1 mouse cellular context compared by ENCODE assay signal in genomic region chr11:49888469-49888868, GRCm38 (mm10).
TF ChIP-seq lines count a peak whose summit lies in the region.

No protein-coding gene starts in this region.

TF ChIP-seq in CH12.LX, 34 proteins besides CTCF, POLR2A, EP300 and RAD21 (continued from another document):
- TF ChIP-seq MAX (IDR thresholded peaks at IDR 0.05; ENCODE audit: low read length) = peak; percentile 26; the same call in 1 of the 2 replicates
- peak; percentile 54 for TF ChIP-seq MEF2A (IDR thresholded peaks at IDR 0.05; ENCODE audit: borderline replicate concordance, low read depth, low read length)
- peak; percentile 83 for TF ChIP-seq SMC3 (IDR thresholded peaks at IDR 0.05; ENCODE audit: low read depth, low read length)
- no peak for TF ChIP-seq USF1 (IDR thresholded peaks at IDR 0.05; ENCODE audit: low read depth, low read length)
- TF ChIP-seq IRF4 (IDR thresholded peaks at IDR 0.05; ENCODE audit: low read depth, low read length) = peak; percentile 57
- no peak for TF ChIP-seq MXI1 (IDR thresholded peaks at IDR 0.05; ENCODE audit: low read depth, low read length)
- no peak for TF ChIP-seq JUN (IDR thresholded peaks at IDR 0.05; ENCODE audit: insufficient read depth, low read depth, low read length)
- TF ChIP-seq GABPA (IDR thresholded peaks at IDR 0.05; ENCODE audit: insufficient replicate concordance, low read depth, low read length) = no peak
- no peak for TF ChIP-seq RCOR1 (conservative IDR thresholded peaks at IDR 0.05; ENCODE audit: low read depth, low read length)
- no peak; the same call in 1 of the 2 replicates for TF ChIP-seq HCFC1 (IDR thresholded peaks at IDR 0.05; ENCODE audit: low read depth, low read length)
- no peak for TF ChIP-seq NRF1 (IDR thresholded peaks at IDR 0.05; ENCODE audit: low read depth, low read length)
- peak; percentile 88 for TF ChIP-seq ELF1 (IDR thresholded peaks at IDR 0.05; ENCODE audit: low read depth, low read length)
- TF ChIP-seq MAZ (IDR thresholded peaks at IDR 0.05; ENCODE audit: low read depth, low read length) = peak; percentile 94
- TF ChIP-seq POLR2AphosphoS2 (IDR thresholded peaks at IDR 0.05; ENCODE audit: low read depth, low read length) = no peak
- TF ChIP-seq ZC3H11A (IDR thresholded peaks at IDR 0.05; ENCODE audit: low read depth, low read length) = peak; percentile 42
- no peak; the same call in 1 of the 2 replicates for TF ChIP-seq NELFE (IDR thresholded peaks at IDR 0.05; ENCODE audit: low read depth, low read length)
- 0 out of 2 replicates have a peak, but pooled peaks have one; percentile 13 for TF ChIP-seq JUND (conservative IDR thresholded peaks at IDR 0.05; ENCODE audit: low read depth, low read length)
- no peak for TF ChIP-seq ZKSCAN1 (IDR thresholded peaks at IDR 0.05; ENCODE audit: borderline replicate concordance, low read depth, low read length)
- peak; percentile 85 for TF ChIP-seq TCF12 (IDR thresholded peaks at IDR 0.05; ENCODE audit: low read depth, low read length)
- peak; percentile 83 for TF ChIP-seq ETS1 (conservative IDR thresholded peaks at IDR 0.05; ENCODE audit: low read depth, low read length)
- no peak for TF ChIP-seq KAT2A (IDR thresholded peaks at IDR 0.05; ENCODE audit: insufficient replicate concordance, low read length)
- peak; percentile 91 for TF ChIP-seq BHLHE40 (IDR thresholded peaks at IDR 0.05; ENCODE audit: low read depth, low read length)
- TF ChIP-seq SIN3A (IDR thresholded peaks at IDR 0.05; ENCODE audit: low read length) = no peak; the same call in none of the 2 replicates
- TF ChIP-seq ZMIZ1 (IDR thresholded peaks at IDR 0.05; ENCODE audit: low read depth, low read length) = no peak
- TF ChIP-seq ZNF384 (IDR thresholded peaks at IDR 0.05; ENCODE audit: low read depth, low read length) = peak; percentile 5; the same call in 1 of the 2 replicates
- no peak for TF ChIP-seq TBP (conservative IDR thresholded peaks at IDR 0.05; ENCODE audit: low read depth, low read length)
